Mouse (Mus musculus): ENCODE measurements around the gene Sdk1. TPM values are rescaled to one million over a fixed set of nuclear protein-coding genes. Genes with fewer than 3 reads are reported as not detected.
"Not testable (repeated sequence)": the region's sequence is repeated elsewhere in the genome, so short reads cannot be mapped to it uniquely, and the experiment has no call there.

Sdk1 gene
- polyA plus RNA-seq, 2 experiments from 2014 or later: not detected

- ATAC-seq: no peak
Observed at GRCm38 (mm10) chr5:141468821-141469220, 227.5 kb downstream of the Sdk1 start.

GRCm38 (mm10) chr5:141505281-141505680 lies 264.0 kb downstream of the Sdk1 start:
- no peak for ATAC-seq

- ATAC-seq: no peak
Observed at GRCm38 (mm10) chr5:141506344-141506743, 265.1 kb downstream of the Sdk1 start.

- no peak for ATAC-seq
Observed at GRCm38 (mm10) chr5:141524801-141525715, 283.8 kb downstream of the Sdk1 start.

GRCm38 (mm10) chr5:141540193-141540592 lies 298.9 kb downstream of the Sdk1 start:
- ATAC-seq: no peak

GRCm38 (mm10) chr5:141542890-141543666 lies 301.8 kb downstream of the Sdk1 start:
- no peak for ATAC-seq

- ATAC-seq: no peak
Observed at GRCm38 (mm10) chr5:141553444-141553843, 312.2 kb downstream of the Sdk1 start.

GRCm38 (mm10) chr5:141558731-141559130 lies 317.4 kb downstream of the Sdk1 start:
- no peak for ATAC-seq

- no peak for ATAC-seq
Observed at GRCm38 (mm10) chr5:141560325-141560724, 319.0 kb downstream of the Sdk1 start.

GRCm38 (mm10) chr5:141561989-141562560 lies 320.8 kb downstream of the Sdk1 start:
- ATAC-seq: no peak

- no peak for ATAC-seq
Observed at GRCm38 (mm10) chr5:141564197-141564596, 322.9 kb downstream of the Sdk1 start.

- no peak for ATAC-seq
Observed at GRCm38 (mm10) chr5:141568106-141568505, 326.8 kb downstream of the Sdk1 start.

GRCm38 (mm10) chr5:141570442-141570841 lies 329.2 kb downstream of the Sdk1 start:
- ATAC-seq: no peak

- ATAC-seq: no peak
Observed at GRCm38 (mm10) chr5:141574263-141574662, 333.0 kb downstream of the Sdk1 start.

- no peak for ATAC-seq
Observed at GRCm38 (mm10) chr5:141591246-141591645, 350.0 kb downstream of the Sdk1 start.

GRCm38 (mm10) chr5:141612721-141613120 lies 371.4 kb downstream of the Sdk1 start:
- no peak for ATAC-seq

- no peak for ATAC-seq
Observed at GRCm38 (mm10) chr5:141615763-141616162, 374.5 kb downstream of the Sdk1 start.

GRCm38 (mm10) chr5:141617660-141618059 lies 376.4 kb downstream of the Sdk1 start:
- ATAC-seq: no peak

GRCm38 (mm10) chr5:141625401-141625800 lies 384.1 kb downstream of the Sdk1 start:
- no peak for ATAC-seq

- ATAC-seq: no peak
Observed at GRCm38 (mm10) chr5:141631641-141632040, 390.4 kb downstream of the Sdk1 start.

- no peak for ATAC-seq
Observed at GRCm38 (mm10) chr5:141633271-141633670, 392.0 kb downstream of the Sdk1 start.

- no peak for ATAC-seq
Observed at GRCm38 (mm10) chr5:141636406-141636805, 395.1 kb downstream of the Sdk1 start.

- not testable (repeated sequence) for ATAC-seq
Observed at GRCm38 (mm10) chr5:141637054-141637453, 395.8 kb downstream of the Sdk1 start.

Data from CD4-positive, CD25-positive, alpha-beta regulatory T cell, adult 4 months (primary cell).